Mouse (Mus musculus): ENCODE measurements around the gene Esr2.

DNA sequence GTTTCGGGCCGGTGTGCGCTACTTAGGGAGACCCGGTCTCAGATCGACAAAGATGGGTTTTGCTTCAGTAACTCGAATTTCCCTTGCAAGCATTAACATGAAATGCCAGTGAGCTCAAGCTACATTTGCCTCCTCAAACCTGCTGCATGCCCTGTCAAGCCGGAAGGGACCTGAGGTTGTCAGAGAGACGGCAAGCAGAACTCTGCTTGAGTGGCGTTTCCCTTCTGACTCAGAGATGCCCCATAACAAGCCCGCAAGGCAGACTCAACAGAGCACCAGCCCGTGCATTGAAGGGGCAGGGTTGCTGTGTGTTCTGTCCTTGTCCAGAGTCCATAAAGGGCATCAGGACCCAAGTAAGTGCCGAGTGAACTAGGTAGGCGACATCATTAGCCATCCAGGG, 90.0 kb downstream of the Esr2 start:
- no peak for TF ChIP-seq CTCF (IDR thresholded peaks at IDR 0.05; ENCODE audit: low read depth)
- no peak for TF ChIP-seq EP300 (IDR thresholded peaks at IDR 0.05; ENCODE audit: low read depth)
